Mouse (Mus musculus) Patski (cell line): ENCODE measurements around the gene Gm4141. TPM values are rescaled to one million over a fixed set of nuclear protein-coding genes. Genes with fewer than 3 reads are reported as not detected.
"Not testable (repeated sequence)": the region's sequence is repeated elsewhere in the genome, so short reads cannot be mapped to it uniquely, and the experiment has no call there.

ENCODE experiments used
- ATAC-seq: fragments of 100-300 bp; one replicate; pipeline ENCODE4 v1.8.0; 2021
- CTCF ChIA-PET: fragments of 350-600 bp; sonication (Branson Sonifier 250); formaldehyde crosslinking; loops from one replicate; lab custom pipeline; 2022; ENCODE audit warnings: inconsistent platforms; lab: Charles Lee
- POLR2A ChIA-PET: fragments of 350-600 bp; sonication (Branson Sonifier 250); formaldehyde crosslinking; loops from one replicate; lab custom pipeline; 2022; ENCODE audit warnings: antibody characterized with exemption, inconsistent platforms; lab: Charles Lee
- DNase-seq: peaks from one replicate; pipeline ENCODE4 v3.0.0-alpha.2; 2011; ENCODE audit warnings: low read depth, low spot score
- H3K27me3 ChIP-seq: fragments of 371-371 bp; one replicate; pipeline ENCODE4 v1.5.1; 2021
- in situ Hi-C: fragments of 300-500 bp; cut with MboI; formaldehyde crosslinking; loops from 3 replicates; pipeline ENCODE4 v1.11.1; 2018; ENCODE audit warnings: low pct_unique_long_range_greater_than_20kb, mixed read lengths
- polyA plus RNA-seq: library from polyadenylated mRNA; unstranded; gene quantifications from one replicate; pipeline ENCODE4 v1.2.3, GENCODE M21; 2021

Gm4141 gene
- not detected for polyA plus RNA-seq

GRCm38 (mm10) chr7:20576141-20576540, at the start of gene Gm4141:
Gene Gm4141, minus strand, starts transcription at chr7:20576241.
- DNase-seq, CTCF ChIA-PET, in situ Hi-C loops, ATAC-seq, H3K27me3 ChIP-seq, POLR2A ChIA-PET: not testable (repeated sequence)

DNA sequence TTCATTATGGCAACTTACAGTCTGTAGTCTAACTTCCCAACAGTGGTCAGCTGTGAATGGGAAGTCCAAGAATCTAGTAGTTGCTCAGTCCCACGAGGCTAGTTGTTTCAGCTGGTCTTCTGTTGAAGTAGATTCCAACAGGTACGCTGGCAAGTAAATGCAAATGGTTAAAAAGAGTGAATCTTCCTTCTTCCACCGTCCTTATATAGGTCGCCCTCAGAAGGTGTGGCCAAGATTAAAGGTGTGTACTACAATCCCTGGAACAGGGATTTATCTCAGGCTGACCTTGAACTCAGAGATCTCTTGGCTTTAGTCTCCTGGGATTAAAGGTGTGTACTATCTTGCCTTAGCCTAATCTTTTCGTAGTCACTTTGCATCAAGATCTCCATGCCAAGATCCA, 22.9 kb upstream of the Gm4141 start, which contains the start of gene Gm4513:
Gm4513 (minus strand) TSS at position 101 of the 400 bp plus-strand sequence.
- ATAC-seq, POLR2A ChIA-PET, CTCF ChIA-PET, in situ Hi-C loops, DNase-seq, H3K27me3 ChIP-seq: not testable (repeated sequence)

DNA sequence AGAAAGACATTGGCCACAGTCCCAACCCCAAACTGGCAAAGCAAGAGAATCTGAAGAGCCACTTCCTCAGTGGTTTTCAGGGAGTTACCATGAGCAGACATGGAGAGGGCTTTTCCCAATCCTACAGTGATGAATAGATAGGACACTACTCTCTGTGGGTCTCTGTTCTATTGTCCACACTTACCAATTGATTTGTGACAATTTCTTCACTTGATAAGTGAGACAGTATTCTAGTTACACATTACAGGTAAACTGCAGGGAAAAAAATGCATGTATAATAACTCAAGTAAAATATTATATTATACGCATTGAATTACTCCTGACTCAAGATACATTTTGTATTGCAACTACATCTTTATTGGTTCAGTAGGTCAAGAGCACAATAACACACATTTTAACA, 30.4 kb downstream of the Gm4141 start, which contains the start of gene Gm5726:
Gm5726 (minus strand) TSS at position 101 of the 400 bp plus-strand sequence.
- DNase-seq, in situ Hi-C loops: not testable (repeated sequence)

DNA sequence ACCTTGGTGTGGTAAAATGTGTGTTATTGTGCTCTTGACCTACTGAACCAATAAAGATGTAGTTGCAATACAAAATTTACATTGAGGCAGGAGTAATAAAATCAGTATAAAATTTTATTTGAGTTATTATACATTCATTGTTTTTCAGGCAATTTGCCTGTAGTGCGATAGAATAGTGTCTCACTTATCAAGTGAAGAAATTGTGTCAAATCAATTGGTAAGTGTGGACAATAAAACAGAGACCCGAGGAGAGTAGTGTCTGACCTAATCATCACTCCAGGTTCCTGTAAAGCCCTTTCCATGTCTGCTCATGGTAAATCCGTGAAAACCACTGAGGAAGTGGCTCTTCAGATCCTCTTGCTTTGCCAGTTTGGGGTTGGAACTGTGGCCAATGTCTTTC, 42.5 kb downstream of the Gm4141 start, which contains the start of gene Vmn1r104:
Vmn1r104 (plus strand) TSS at position 301 of the 400 bp plus-strand sequence.
- ATAC-seq, CTCF ChIA-PET, DNase-seq, H3K27me3 ChIP-seq, in situ Hi-C loops, POLR2A ChIA-PET: not testable (repeated sequence)

More for the DNA sequence above, 30.4 kb downstream of the Gm4141 start, which contains the start of gene Gm5726:
- ATAC-seq, CTCF ChIA-PET, POLR2A ChIA-PET, H3K27me3 ChIP-seq: not testable (repeated sequence)

Other genes starting within 250 kb of the Gm4141 start
- not detected for gene Gm4133, start 242.2 kb downstream of the Gm4141 start, polyA plus RNA-seq
- gene Gm5728, start 200.8 kb downstream of the Gm4141 start, polyA plus RNA-seq = not detected
- not detected for gene Vmn1r100, start 158.3 kb downstream of the Gm4141 start, polyA plus RNA-seq
- not detected for gene Vmn1r101, start 133.6 kb downstream of the Gm4141 start, polyA plus RNA-seq
- not detected for gene Gm10670, start 101.3 kb downstream of the Gm4141 start, polyA plus RNA-seq
- not detected for gene Vmn1r103, start 65.7 kb downstream of the Gm4141 start, polyA plus RNA-seq
- not detected for gene Vmn1r104, start 42.4 kb downstream of the Gm4141 start, polyA plus RNA-seq
- not detected for gene Gm5726, start 30.5 kb downstream of the Gm4141 start, polyA plus RNA-seq
- not detected for gene Gm4513, start 22.8 kb upstream of the Gm4141 start, polyA plus RNA-seq
- gene Vmn1r107, start 92.7 kb upstream of the Gm4141 start, polyA plus RNA-seq = not detected
- not detected for gene Vmn1r111, start 127.0 kb upstream of the Gm4141 start, polyA plus RNA-seq
- not detected for gene Gm10668, start 154.4 kb upstream of the Gm4141 start, polyA plus RNA-seq
- gene Vmn1r112, start 194.9 kb upstream of the Gm4141 start, polyA plus RNA-seq = not detected
- gene Vmn1r113, start 211.0 kb upstream of the Gm4141 start, polyA plus RNA-seq = not detected
- not detected for gene Vmn1r114, start 235.9 kb upstream of the Gm4141 start, polyA plus RNA-seq